Mouse (Mus musculus): ENCODE results near the gene Cldn9. TPM values are rescaled to one million over a fixed set of nuclear protein-coding genes. Genes with fewer than 3 reads are reported as not detected.

Cldn9 gene
- polyA plus RNA-seq, 1 experiment from 2014 or later: 4.8 TPM

DNA sequence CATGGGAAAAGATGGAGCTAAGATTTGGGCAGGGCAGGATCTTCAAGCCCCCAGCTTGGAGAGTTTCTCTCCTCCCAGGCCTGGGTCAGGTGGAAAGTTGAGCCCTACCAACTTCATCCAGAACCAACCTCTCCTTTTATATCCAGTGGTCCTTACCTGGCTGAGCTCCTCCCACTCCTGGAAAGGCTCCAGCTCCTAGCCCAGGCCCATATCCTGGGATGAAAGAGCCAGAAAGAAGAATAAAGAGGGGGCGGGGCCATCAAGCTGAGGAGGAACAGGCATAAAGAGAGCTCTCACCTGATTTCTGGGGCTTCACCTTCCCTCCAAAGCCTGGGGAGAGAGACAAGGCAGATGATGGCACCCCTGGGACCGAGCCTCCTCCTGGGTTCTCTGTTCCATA, 33.2 kb upstream of the Cldn9 start:
- DNase-seq (ENCODE audit: low spot score) (no peak), ATAC-seq (replicated peaks; ENCODE audit: low FRiP score) (no peak)
- Histone ChIP-seq H3K9me3 (ENCODE audit: control insufficient read depth, low read length) (no peaks in the 10 kb centered on the region), H3K9ac (ENCODE audit: low read length) (no peak overlapping the region), H3K4me2 (ENCODE audit: low read depth, low read length, severe bottlenecking) (no peak overlapping the region), H3K4me3 (ENCODE audit: low read depth, low read length) (no peak overlapping the region), H3K27ac (ENCODE audit: low read depth, low read length) (no peak overlapping the region), H3K4me1 (replicated peaks; ENCODE audit: control insufficient read depth, insufficient read depth, low read length) (no peaks in the 10 kb centered on the region), H3K27me3 (ENCODE audit: control insufficient read depth, insufficient read depth, low read length) (no peaks in the 10 kb centered on the region), H3K36me3 (ENCODE audit: control insufficient read depth, insufficient read depth, low read length) (no peaks in the 10 kb centered on the region)
- WGBS: 63% methylated on average over 2 of the region's 2 CpGs

GRCm38 (mm10) chr17:23706212-23706611, 22.4 kb upstream of the Cldn9 start:
- H3K27ac ChIP-seq (ENCODE audit: low read depth, low read length): no peak overlapping the region
- peak; percentile 67 for ATAC-seq (replicated peaks; ENCODE audit: low FRiP score)
- peak; percentile 89 for DNase-seq (ENCODE audit: low spot score)
- H3K36me3 ChIP-seq (ENCODE audit: control insufficient read depth, insufficient read depth, low read length): no peaks in the 10 kb centered on the region
- H3K27me3 ChIP-seq (ENCODE audit: control insufficient read depth, insufficient read depth, low read length): no peaks in the 10 kb centered on the region; the same call in 1 of the 2 replicates
- 2% methylated on average over 3 of the region's 3 CpGs for WGBS
- H3K4me3 ChIP-seq (ENCODE audit: low read depth, low read length): no peak overlapping the region
- no peak overlapping the region for H3K9ac ChIP-seq (ENCODE audit: low read length)
- H3K9me3 ChIP-seq (ENCODE audit: control insufficient read depth, low read length): no peaks in the 10 kb centered on the region
- H3K4me2 ChIP-seq (ENCODE audit: low read depth, low read length, severe bottlenecking): no peak overlapping the region
- H3K4me1 ChIP-seq (replicated peaks; ENCODE audit: control insufficient read depth, insufficient read depth, low read length): no peaks in the 10 kb centered on the region

DNA sequence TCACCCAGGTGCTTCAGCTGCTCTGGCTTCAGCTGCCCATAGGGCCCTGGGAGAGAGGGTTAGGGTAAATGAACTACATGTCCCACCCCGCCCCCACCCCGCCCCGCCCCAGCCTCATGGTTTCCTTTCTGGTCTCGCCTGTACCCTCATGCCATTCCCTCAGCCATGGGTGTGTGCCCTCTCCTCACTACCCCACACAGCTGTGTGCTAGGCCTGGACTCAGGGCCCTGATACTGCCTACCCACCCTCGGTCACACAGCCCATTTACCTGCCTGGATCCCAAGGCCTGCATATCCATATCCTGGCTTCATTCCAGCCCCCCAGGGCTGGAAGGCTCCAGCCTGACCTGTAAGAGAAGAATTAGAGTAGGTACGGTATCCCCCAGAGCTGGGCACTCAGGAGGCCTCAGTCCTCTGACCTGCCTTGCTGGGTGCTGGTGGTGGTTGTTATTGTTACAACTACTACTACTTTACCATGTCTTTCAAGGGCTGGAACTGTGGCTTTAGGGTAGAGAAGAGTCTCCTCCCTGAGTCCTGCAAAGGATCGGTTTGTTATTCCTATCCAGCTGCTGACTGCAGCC, 21.8 kb upstream of the Cldn9 start:
- ATAC-seq (replicated peaks; ENCODE audit: low FRiP score) (peak; percentile 51), DNase-seq (ENCODE audit: low spot score) (no peak)
- Histone ChIP-seq H3K27me3 (ENCODE audit: control insufficient read depth, insufficient read depth, low read length) (peaks cover 5% of the 10 kb centered on the region), H3K4me1 (replicated peaks; ENCODE audit: control insufficient read depth, insufficient read depth, low read length) (no peaks in the 10 kb centered on the region), H3K4me3 (ENCODE audit: low read depth, low read length) (no peak overlapping the region), H3K27ac (ENCODE audit: low read depth, low read length) (no peak overlapping the region), H3K4me2 (ENCODE audit: low read depth, low read length, severe bottlenecking) (no peak overlapping the region), H3K36me3 (ENCODE audit: control insufficient read depth, insufficient read depth, low read length) (no peaks in the 10 kb centered on the region), H3K9me3 (ENCODE audit: control insufficient read depth, low read length) (no peaks in the 10 kb centered on the region), H3K9ac (ENCODE audit: low read length) (no peak overlapping the region)
- WGBS: 74% methylated on average over 7 of the region's 7 CpGs

- H3K9ac ChIP-seq (ENCODE audit: low read length): no peak overlapping the region
- peaks cover 12% of the 10 kb centered on the region for H3K27me3 ChIP-seq (ENCODE audit: control insufficient read depth, insufficient read depth, low read length)
- no peak overlapping the region for H3K27ac ChIP-seq (ENCODE audit: low read depth, low read length)
- H3K9me3 ChIP-seq (ENCODE audit: control insufficient read depth, low read length): no peaks in the 10 kb centered on the region
- H3K36me3 ChIP-seq (ENCODE audit: control insufficient read depth, insufficient read depth, low read length): no peaks in the 10 kb centered on the region
- no peak overlapping the region for H3K4me2 ChIP-seq (ENCODE audit: low read depth, low read length, severe bottlenecking)
- DNase-seq (ENCODE audit: low spot score) (no peak), ATAC-seq (replicated peaks; ENCODE audit: low FRiP score) (no peak)
- H3K4me3 ChIP-seq (ENCODE audit: low read depth, low read length): no peak overlapping the region
- WGBS: 64% methylated on average over 7 of the region's 7 CpGs
- H3K4me1 ChIP-seq (replicated peaks; ENCODE audit: control insufficient read depth, insufficient read depth, low read length): no peaks in the 10 kb centered on the region
These were observed 20.9 kb upstream of the Cldn9 start for GRCm38 (mm10) chr17:23704741-23705140.

- WGBS: 85% methylated on average over 9 of the region's 9 CpGs
- H3K36me3 ChIP-seq (ENCODE audit: control insufficient read depth, insufficient read depth, low read length): no peaks in the 10 kb centered on the region
- no peak overlapping the region for H3K9ac ChIP-seq (ENCODE audit: low read length)
- peaks cover 26% of the 10 kb centered on the region for H3K27me3 ChIP-seq (ENCODE audit: control insufficient read depth, insufficient read depth, low read length)
- H3K4me3 ChIP-seq (ENCODE audit: low read depth, low read length): no peak overlapping the region
- H3K27ac ChIP-seq (ENCODE audit: low read depth, low read length): no peak overlapping the region
- no peaks in the 10 kb centered on the region for H3K9me3 ChIP-seq (ENCODE audit: control insufficient read depth, low read length)
- H3K4me2 ChIP-seq (ENCODE audit: low read depth, low read length, severe bottlenecking): no peak overlapping the region
- DNase-seq (ENCODE audit: low spot score) (no peak), ATAC-seq (replicated peaks; ENCODE audit: low FRiP score) (no peak)
- no peaks in the 10 kb centered on the region; the same call in 1 of the 2 replicates for H3K4me1 ChIP-seq (replicated peaks; ENCODE audit: control insufficient read depth, insufficient read depth, low read length)
These were observed 19.5 kb upstream of the Cldn9 start for GRCm38 (mm10) chr17:23703301-23703700.

DNA sequence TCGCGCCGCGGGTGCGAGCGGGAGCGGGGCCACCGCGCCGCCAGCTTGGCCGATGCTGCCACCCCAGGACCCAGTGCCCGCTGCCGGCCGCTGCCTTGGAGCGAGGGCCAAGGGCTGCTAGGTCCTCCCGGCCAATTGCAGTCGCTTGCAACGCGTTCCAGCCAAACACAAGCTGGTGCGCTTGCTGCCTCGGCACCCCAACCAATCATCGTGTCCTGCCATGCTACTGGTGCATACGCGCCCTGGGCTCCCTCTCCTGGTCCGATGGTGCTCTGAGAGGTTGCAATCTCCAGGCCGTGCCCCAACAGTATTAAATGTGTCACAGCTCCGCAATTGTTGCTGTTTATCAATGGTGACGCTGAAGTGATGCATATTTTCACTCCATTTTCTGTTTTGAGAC, 16.3 kb upstream of the Cldn9 start:
- Histone ChIP-seq H3K4me3 (ENCODE audit: low read depth, low read length) (peak overlapping the region; percentile 62), H3K36me3 (ENCODE audit: control insufficient read depth, insufficient read depth, low read length) (no peaks in the 10 kb centered on the region), H3K27me3 (ENCODE audit: control insufficient read depth, insufficient read depth, low read length) (peaks cover 31% of the 10 kb centered on the region), H3K4me2 (ENCODE audit: low read depth, low read length, severe bottlenecking) (peak overlapping the region; percentile 100), H3K27ac (ENCODE audit: low read depth, low read length) (no peak overlapping the region), H3K9me3 (ENCODE audit: control insufficient read depth, low read length) (no peaks in the 10 kb centered on the region), H3K9ac (ENCODE audit: low read length) (peak overlapping the region; percentile 46; the same call in 1 of the 2 replicates), H3K4me1 (replicated peaks; ENCODE audit: control insufficient read depth, insufficient read depth, low read length) (no peaks in the 10 kb centered on the region; the same call in 1 of the 2 replicates)
- DNase-seq (ENCODE audit: low spot score): peak; percentile 91
- WGBS: 1% methylated on average over 23 of the region's 28 CpGs
- peak; percentile 94 for ATAC-seq (replicated peaks; ENCODE audit: low FRiP score)

DNA sequence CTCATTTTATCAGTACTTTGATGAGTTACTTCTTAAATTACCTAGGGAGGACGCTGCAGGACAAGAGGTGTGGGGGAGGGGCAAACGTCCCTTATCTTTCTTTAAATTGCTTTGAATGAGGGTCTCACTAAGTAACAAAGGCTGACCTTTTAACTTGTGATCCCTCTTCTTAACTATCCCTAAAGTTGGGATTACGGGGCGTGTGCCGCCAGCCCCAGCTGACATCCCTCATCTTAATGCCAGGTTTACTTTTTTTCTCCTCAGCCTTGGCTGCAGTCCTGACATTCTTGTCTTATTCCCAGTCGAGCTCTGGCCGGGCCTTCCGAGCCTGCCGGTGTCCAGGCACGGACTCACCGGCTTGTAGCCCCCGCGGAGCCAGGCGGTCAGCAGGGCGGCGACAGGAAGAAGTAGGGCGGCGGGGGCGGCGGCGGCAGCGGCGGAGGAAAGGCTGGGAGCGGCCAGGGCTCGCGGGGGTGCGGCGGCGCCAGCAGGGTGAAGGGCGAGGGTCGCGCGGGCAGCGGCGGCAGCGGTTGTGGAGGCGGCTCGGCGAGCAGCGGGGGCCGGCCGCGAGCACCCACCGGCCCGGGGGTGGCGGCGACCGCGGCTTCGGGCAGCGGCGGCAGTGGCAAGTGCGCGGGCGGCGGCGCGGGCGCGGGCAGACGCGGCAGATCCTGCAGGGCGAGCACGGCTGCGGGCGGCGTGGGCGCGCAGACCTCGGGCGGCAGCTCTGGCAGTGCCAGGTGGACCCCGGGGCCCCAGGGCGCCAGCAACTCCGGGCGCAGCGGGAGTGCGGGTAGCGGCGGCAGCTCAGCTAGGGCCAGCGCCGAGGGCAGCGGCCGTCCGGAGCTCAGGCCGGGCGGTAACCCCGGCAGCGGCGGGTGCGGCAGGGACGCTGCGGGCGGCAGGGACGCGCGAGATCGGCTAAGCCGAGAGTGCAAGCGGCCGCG, 15.6 kb upstream of the Cldn9 start:
- no peaks in the 10 kb centered on the region for H3K9me3 ChIP-seq (ENCODE audit: control insufficient read depth, low read length)
- no peaks in the 10 kb centered on the region; the same call in 1 of the 2 replicates for H3K4me1 ChIP-seq (replicated peaks; ENCODE audit: control insufficient read depth, insufficient read depth, low read length)
- H3K27me3 ChIP-seq (ENCODE audit: control insufficient read depth, insufficient read depth, low read length): peaks cover 31% of the 10 kb centered on the region
- H3K4me3 ChIP-seq (ENCODE audit: low read depth, low read length): peak overlapping the region; percentile 62
- peak overlapping the region; percentile 100 for H3K4me2 ChIP-seq (ENCODE audit: low read depth, low read length, severe bottlenecking)
- peak; percentile 63 for DNase-seq (ENCODE audit: low spot score)
- WGBS: under 1% methylated on average over 96 of the region's 101 CpGs
- peak; percentile 57 for ATAC-seq (replicated peaks; ENCODE audit: low FRiP score)
- peak overlapping the region; percentile 46; the same call in 1 of the 2 replicates for H3K9ac ChIP-seq (ENCODE audit: low read length)
- no peaks in the 10 kb centered on the region for H3K36me3 ChIP-seq (ENCODE audit: control insufficient read depth, insufficient read depth, low read length)
- no peak overlapping the region for H3K27ac ChIP-seq (ENCODE audit: low read depth, low read length)

DNA sequence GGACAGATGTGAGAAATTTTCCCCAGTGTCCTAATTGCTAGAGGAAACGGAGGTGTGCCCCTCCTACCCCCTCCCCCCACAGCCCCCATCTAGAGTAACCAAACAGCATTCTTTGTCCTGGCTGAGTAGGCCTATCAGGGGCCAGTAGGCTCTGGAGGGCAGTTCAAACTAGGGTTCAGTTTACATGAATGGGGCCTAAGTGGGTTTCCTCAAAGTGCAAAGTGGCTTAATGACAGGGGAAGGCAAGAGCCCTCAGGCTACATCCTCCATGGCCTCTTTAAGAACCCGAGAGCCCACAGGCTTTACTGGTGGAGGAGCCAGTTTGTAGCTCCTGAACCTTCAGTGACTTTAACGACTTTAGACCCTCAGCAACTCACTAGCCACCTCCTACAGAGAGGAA, 12.0 kb upstream of the Cldn9 start:
- no peak for ATAC-seq (replicated peaks; ENCODE audit: low FRiP score)
- no peak overlapping the region for H3K4me3 ChIP-seq (ENCODE audit: low read depth, low read length)
- H3K4me1 ChIP-seq (replicated peaks; ENCODE audit: control insufficient read depth, insufficient read depth, low read length): no peaks in the 10 kb centered on the region; the same call in 1 of the 2 replicates
- H3K9ac ChIP-seq (ENCODE audit: low read length): no peak overlapping the region
- no peak overlapping the region for H3K4me2 ChIP-seq (ENCODE audit: low read depth, low read length, severe bottlenecking)
- H3K9me3 ChIP-seq (ENCODE audit: control insufficient read depth, low read length): no peaks in the 10 kb centered on the region
- peaks cover 27% of the 10 kb centered on the region for H3K27me3 ChIP-seq (ENCODE audit: control insufficient read depth, insufficient read depth, low read length)
- no peak overlapping the region for H3K27ac ChIP-seq (ENCODE audit: low read depth, low read length)
- DNase-seq (ENCODE audit: low spot score): no peak
- WGBS: 11% methylated on average over 3 of the region's 3 CpGs
- no peaks in the 10 kb centered on the region for H3K36me3 ChIP-seq (ENCODE audit: control insufficient read depth, insufficient read depth, low read length)
